ENCODE assay signal across 32 mouse cellular contexts in the genomic region with DNA sequence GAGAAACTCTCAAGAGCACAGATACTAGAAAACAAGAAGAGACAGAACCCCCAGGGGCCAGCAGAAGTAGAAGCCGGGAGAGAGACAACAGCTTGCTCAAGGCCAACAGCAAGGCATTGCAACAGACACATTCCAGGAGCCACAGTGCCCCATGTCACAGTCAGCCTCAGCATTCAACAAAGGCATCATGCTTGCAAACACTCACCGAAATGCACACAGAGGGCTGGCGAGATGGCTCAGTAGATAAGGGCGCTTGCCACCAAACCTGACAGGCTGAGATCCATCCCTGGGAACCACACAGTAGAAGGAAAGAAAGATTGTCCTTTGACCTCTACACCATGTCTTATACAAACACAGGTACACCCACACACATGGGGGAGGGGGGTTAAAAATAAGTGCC. TPM values are rescaled to one million over a fixed set of nuclear protein-coding genes. Genes with fewer than 3 reads are reported as not detected.
DNase-seq lines count a peak whose midpoint lies in the region; ATAC-seq and TF ChIP-seq lines count a peak whose summit lies in the region.
"Had no signal": no experiment of that assay in that cellular context is flagged by ENCODE, and none has a peak within 500 bp of the region (broad histone marks: within the 10 kb centered on the region; RNA-seq: fewer than 3 reads in every experiment).

No protein-coding gene starts in this region.

- peak overlapping the region; percentile 29; the same call in 1 of the 2 replicates for H3K9ac ChIP-seq in liver, embryonic 13.5 days
- H3K9ac ChIP-seq: forebrain, embryonic 13.5 days; heart, embryonic 13.5 days; hindbrain, embryonic 14.5 days had no signal

- WGBS in liver, embryonic 13.5 days (ENCODE audit: insufficient replicate concordance): 32% methylated on average over 4 of the region's 4 CpGs

- no peaks in the 10 kb centered on the region for H3K9me3 ChIP-seq in liver, embryonic 13.5 days (replicated peaks)
- H3K9me3 ChIP-seq: forebrain, embryonic 10.5 days; forebrain, embryonic 13.5 days; G1E; heart, embryonic 10.5 days; heart, embryonic 13.5 days had no signal

- DNase-seq in urinary bladder, adult 18-20 months (ENCODE audit: low spot score in 2 of 2): peak; percentile 16
- no peak for DNase-seq in urinary bladder, adult 2 months (ENCODE audit: low spot score)
- DNase-seq in adipocyte (ENCODE audit: low spot score): peak; percentile 46
- no peak for DNase-seq in liver, embryonic 13.5 days
- peak; percentile 68 for DNase-seq in yolk sac, embryonic 10.5 days (ENCODE audit: low spot score)
- no peak for DNase-seq in layer of hippocampus, adult 2 months (ENCODE audit: low spot score in 2 of 2)
- DNase-seq in right cerebral cortex, postnatal 36 days (ENCODE audit: low spot score in 2 of 2): no peak
- DNase-seq: adrenal gland, adult 2 months; adrenal gland, postnatal 25 days; B cell, adult 2 months; cerebellum, adult 11-12 months; cerebellum, adult 8-10 months; cerebellum, postnatal 10 days; cerebellum, postnatal 36 days; embryo, embryonic 11 days; gastrocnemius, postnatal 10 days; gastrocnemius, postnatal 36 days; heart, adult 2 months; heart, postnatal 14 days; heart, postnatal 4 days had no signal

- no peak overlapping the region for H3K4me3 ChIP-seq in liver, embryonic 13.5 days (replicated peaks)
- no peak overlapping the region for H3K4me3 ChIP-seq in layer of hippocampus, adult 2 months
- H3K4me3 ChIP-seq: forebrain, embryonic 10.5 days; forebrain, embryonic 13.5 days; heart, adult 2 months; heart, embryonic 10.5 days; heart, embryonic 13.5 days had no signal

- H3K27ac ChIP-seq in liver, embryonic 13.5 days: no peak overlapping the region
- no peak overlapping the region for H3K27ac ChIP-seq in layer of hippocampus, adult 2 months
- H3K27ac ChIP-seq: forebrain, embryonic 10.5 days; forebrain, embryonic 13.5 days; heart, adult 2 months; heart, embryonic 10.5 days; heart, embryonic 13.5 days; hindbrain, embryonic 14.5 days had no signal

- no peak overlapping the region for H3K4me2 ChIP-seq in liver, embryonic 13.5 days
- H3K4me2 ChIP-seq: forebrain, embryonic 13.5 days; heart, embryonic 13.5 days; hindbrain, embryonic 14.5 days had no signal

- H3K27me3 ChIP-seq in liver, embryonic 13.5 days: peaks cover 45% of the 10 kb centered on the region

- no peak for ATAC-seq in liver, embryonic 13.5 days (ENCODE audit: low read depth)
- ATAC-seq: forebrain, embryonic 13.5 days; forebrain, embryonic 16.5 days; Patski had no signal

- no peak for TF ChIP-seq CTCF in layer of hippocampus, adult 2 months (conservative IDR thresholded peaks at IDR 0.05)

- no peaks in the 10 kb centered on the region for H3K36me3 ChIP-seq in liver, embryonic 13.5 days
- H3K36me3 ChIP-seq: forebrain, embryonic 10.5 days; G1E; heart, embryonic 10.5 days; heart, embryonic 13.5 days had no signal

- H3K4me1 ChIP-seq in liver, embryonic 13.5 days (replicated peaks): peaks cover 42% of the 10 kb centered on the region

RNA-seq across cellular contexts. Expression of a gene that starts 1.2 kb away (rescaled TPM):
- polyA plus RNA-seq in urinary bladder, adult 2 months (2012; rRNA removed): not detected in 2 replicates
- polyA plus RNA-seq in liver, embryonic 13.5 days (2015; fragmentation: Nextera tagmentation; extraction: Ambion mirVana): not detected in 2 replicates
- 1 to 10 TPM in 1 of 2 experiments, under 1 TPM in 1; 0.98 to 2.3 TPM for total RNA-seq in layer of hippocampus, adult 2 months (2021)
- total RNA-seq: adrenal gland, adult 2 months; adrenal gland, postnatal 25 days; CH12.LX; gastrocnemius, adult 18-20 months; gastrocnemius, postnatal 10 days; gastrocnemius, postnatal 36 days; granulocyte monocyte progenitor cell, adult 5-6 weeks; heart, adult 2 months; heart, postnatal 14 days; heart, postnatal 4 days had no signal
- polyA plus RNA-seq: adrenal gland, adult 2 months; embryonic facial prominence, embryonic 11.5 days; G1E; heart, adult 2 months; hindbrain, embryonic 14.5 days; Patski had no signal

RNA-seq across cellular contexts. Expression of a gene that starts 44.8 kb away (rescaled TPM):
- polyA plus RNA-seq in urinary bladder, adult 2 months (2012; rRNA removed): 0.14 and 0.18 TPM in 2 replicates
- not detected in 2 replicates for polyA plus RNA-seq in liver, embryonic 13.5 days (2015; fragmentation: Nextera tagmentation; extraction: Ambion mirVana)
- 10 to 100 TPM; 40.5 to 40.7 TPM for total RNA-seq in layer of hippocampus, adult 2 months (2021)
- total RNA-seq: adrenal gland, postnatal 25 days; CH12.LX; granulocyte monocyte progenitor cell, adult 5-6 weeks had no signal
- polyA plus RNA-seq: G1E had no signal

Comparison
In these comparisons a context has a peak if more than half of its experiments do, and no peak if none do; other contexts are left out.
1. DNase-seq: peak in urinary bladder, adult 18-20 months (2 of 2), adipocyte (single experiment) and yolk sac, embryonic 10.5 days (single experiment); none in urinary bladder, adult 2 months (single experiment), liver, embryonic 13.5 days (single experiment), layer of hippocampus, adult 2 months (0 of 2) and right cerebral cortex, postnatal 36 days (0 of 2).